ENCODE assay signal across 11 mouse cellular contexts in the genomic region with DNA sequence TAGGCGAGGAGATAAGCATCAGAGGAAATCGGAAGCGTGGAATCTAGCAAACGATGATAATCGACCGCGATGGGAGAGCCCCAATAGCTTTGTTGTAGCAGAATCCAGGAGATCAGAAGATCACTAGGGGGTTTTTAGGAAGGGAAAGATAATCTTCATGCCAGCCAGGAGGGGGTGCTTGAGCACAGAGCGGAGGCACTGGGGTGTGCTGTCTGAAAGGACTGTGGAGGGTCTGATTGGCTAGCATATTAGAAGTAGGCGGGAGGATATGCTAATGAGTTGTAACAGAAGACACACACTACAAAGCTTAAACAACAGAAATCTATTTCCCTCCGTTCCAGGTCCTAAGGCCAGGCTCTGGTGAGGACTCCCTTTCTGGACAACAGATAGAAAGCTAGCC. TPM values are rescaled to one million over a fixed set of nuclear protein-coding genes. Genes with fewer than 3 reads are reported as not detected.
DNase-seq lines count a peak whose midpoint lies in the region; ATAC-seq lines count a peak whose summit lies in the region.
"Had no signal": no experiment of that assay in that cellular context is flagged by ENCODE, and none has a peak within 500 bp of the region (broad histone marks: within the 10 kb centered on the region; RNA-seq: fewer than 3 reads in every experiment).

No protein-coding gene starts in this region.

- intact Hi-C loops in left cerebral cortex, postnatal 36 days (cut with DNase I): no loop called here

- peak; percentile 22 to 25 for DNase-seq in cerebellum, postnatal 10 days
- DNase-seq in cerebellum, adult 11-12 months: no peak
- peak; percentile 39 for DNase-seq in lung, postnatal 10 days
- no peak for DNase-seq in lung, postnatal 14 days
- DNase-seq in adrenal gland, postnatal 10 days: peak; percentile 44
- no peak for DNase-seq in left cerebral cortex, postnatal 36 days (ENCODE audit: low spot score in 2 of 2)
- DNase-seq in left cerebral cortex, adult 11 months (ENCODE audit: low spot score): no peak
- DNase-seq: heart, postnatal 14 days; right cerebral cortex, postnatal 25 days had no signal

- peak; percentile 58 for ATAC-seq in megakaryocyte progenitor cell, adult 5-6 weeks (replicated peaks; ENCODE audit: poor library complexity)
- ATAC-seq: forebrain, embryonic 16.5 days had no signal

RNA-seq across cellular contexts. Expression of a gene that starts 50.3 kb away (rescaled TPM):
- total RNA-seq in adrenal gland, postnatal 10 days (2021): 10 to 100 TPM; 30.1 to 35.3 TPM
- 70.9 and 82.2 TPM in 2 replicates for total RNA-seq in megakaryocyte progenitor cell, adult 5-6 weeks (2015)
- 39.1 and 39.6 TPM in 2 replicates for total RNA-seq in megakaryocyte progenitor cell, adult 5-6 weeks (2017)
- 100 to 1,000 TPM; 322 to 355 TPM for total RNA-seq in left cerebral cortex, postnatal 36 days (2021)

RNA-seq across cellular contexts. Expression of a gene that starts 57.4 kb away (rescaled TPM):
- total RNA-seq in adrenal gland, postnatal 10 days (2021): under 1 TPM in 1 of 2 experiments, not detected in 1; 0.09 TPM
- not detected in 2 replicates for total RNA-seq in megakaryocyte progenitor cell, adult 5-6 weeks (2015)
- total RNA-seq in megakaryocyte progenitor cell, adult 5-6 weeks (2017): not detected in 2 replicates
- total RNA-seq in left cerebral cortex, postnatal 36 days (2021): 1 to 10 TPM in 1 of 2 experiments, under 1 TPM in 1; 0.91 to 1.7 TPM
- total RNA-seq: heart, postnatal 14 days had no signal

Comparison
In these comparisons a context has a peak if more than half of its experiments do, and no peak if none do; other contexts are left out.
1. DNase-seq: peak in cerebellum, postnatal 10 days (2 of 2), lung, postnatal 10 days (single experiment) and adrenal gland, postnatal 10 days (single experiment); none in cerebellum, adult 11-12 months (single experiment), lung, postnatal 14 days (single experiment), left cerebral cortex, postnatal 36 days (0 of 2) and left cerebral cortex, adult 11 months (single experiment).